Mouse (Mus musculus): Measurements from ENCODE around the gene Ttc32.

DNA sequence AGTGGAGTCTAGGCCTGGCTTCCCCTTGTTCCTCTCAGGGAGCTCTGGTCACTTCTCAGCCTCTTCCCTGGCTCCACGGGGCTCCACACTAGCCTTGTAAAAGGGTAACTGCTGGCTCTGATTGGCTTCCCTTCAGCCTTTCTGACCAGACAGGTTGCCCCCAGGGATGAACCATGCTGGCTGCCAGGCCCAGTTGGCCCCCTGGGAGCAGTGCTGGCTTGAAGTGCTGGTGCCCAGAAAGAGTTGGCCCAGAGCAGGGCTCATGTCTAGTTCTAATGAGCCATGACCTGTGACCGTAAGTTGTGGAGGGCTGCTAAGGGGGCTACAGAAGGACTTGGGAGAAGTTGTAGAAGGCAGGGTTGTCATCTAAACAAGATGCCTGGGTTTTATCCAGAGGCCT is 24.2 kb downstream of the Ttc32 start:
- TF ChIP-seq CTCF (IDR thresholded peaks at IDR 0.05; ENCODE audit: low read depth, low read length) (no peak), GATA1 (IDR thresholded peaks at IDR 0.05; ENCODE audit: borderline replicate concordance, low read length) (no peak), TAL1 (conservative IDR thresholded peaks at IDR 0.05; ENCODE audit: low read depth, low read length) (no peak)

All from G1E (cell line).